Comparison of ENCODE assay signal across 8 mouse cellular contexts in genomic region chr11:62076345-62077156, GRCm38 (mm10).
A peak's percentile ranks its signal among the peaks of the same experiment; 100 is the strongest.
DNase-seq lines count a peak whose midpoint lies in the region; ATAC-seq and TF ChIP-seq lines count a peak whose summit lies in the region.

No protein-coding gene starts in this region.

- peak; percentile 100 for DNase-seq in 3T3-L1 (ENCODE audit: low read depth, low spot score)
- peak; percentile 92 to 98 for DNase-seq in heart, adult 2 months
- peak; percentile 99 to 100 for DNase-seq in kidney, adult 8-10 months
- peak; percentile 80 to 83 for DNase-seq in spleen, adult 18-20 months

- 5% methylated on average over 42 of the region's 42 CpGs for WGBS in embryonic facial prominence, embryonic 15.5 days
- WGBS in heart, adult 2 months: 4% methylated on average over 34 of the region's 42 CpGs
- 6% methylated on average over 35 of the region's 42 CpGs for WGBS in limb, embryonic 12.5 days
- whole genome bisulfite sequencing in midbrain, embryonic 15.5 days: 5% methylated on average over 42 of the region's 42 CpGs

- H3K4me2 ChIP-seq in embryonic facial prominence, embryonic 15.5 days (replicated peaks): peak overlapping the region; percentile 95
- peak overlapping the region; percentile 73 for H3K4me2 ChIP-seq in limb, embryonic 12.5 days
- peak overlapping the region; percentile 88 for H3K4me2 ChIP-seq in midbrain, embryonic 15.5 days

- H3K9ac ChIP-seq in embryonic facial prominence, embryonic 15.5 days: peak overlapping the region; percentile 72
- peak overlapping the region; percentile 73 for H3K9ac ChIP-seq in heart, adult 2 months (ENCODE audit: low read depth, low read length)
- peak overlapping the region; percentile 89 for H3K9ac ChIP-seq in limb, embryonic 12.5 days (replicated peaks)
- H3K9ac ChIP-seq in midbrain, embryonic 15.5 days: peak overlapping the region; percentile 61

- H3K79me2 ChIP-seq in heart, adult 2 months (replicated peaks; ENCODE audit: control insufficient read depth, insufficient read depth, low read length): no peaks in the 10 kb centered on the region

- peak overlapping the region; percentile 70 for H3K4me3 ChIP-seq in bone marrow macrophage, adult 2 months (ENCODE audit: insufficient read depth, low read length)
- peak overlapping the region; percentile 83 for H3K4me3 ChIP-seq in embryonic facial prominence, embryonic 15.5 days (replicated peaks)
- peak overlapping the region; percentile 74 for H3K4me3 ChIP-seq in heart, adult 2 months
- H3K4me3 ChIP-seq in limb, embryonic 12.5 days (replicated peaks): peak overlapping the region; percentile 73
- peak overlapping the region; percentile 79 for H3K4me3 ChIP-seq in midbrain, embryonic 15.5 days

- 0 out of 2 replicates have a peak, but pooled peaks have one; percentile 43 for TF ChIP-seq EP300 in heart, adult 2 months (IDR thresholded peaks at IDR 0.05; ENCODE audit: insufficient read depth, low read depth, low read length)

- H3K9me3 ChIP-seq in embryonic facial prominence, embryonic 15.5 days (replicated peaks): no peaks in the 10 kb centered on the region
- H3K9me3 ChIP-seq in limb, embryonic 12.5 days: no peaks in the 10 kb centered on the region
- no peaks in the 10 kb centered on the region for H3K9me3 ChIP-seq in midbrain, embryonic 15.5 days

- ATAC-seq in embryonic facial prominence, embryonic 15.5 days (ENCODE audit: insufficient number of reproducible peaks, low FRiP score, low TSS enrichment, low read depth): peak; percentile 97
- peak; percentile 98 for ATAC-seq in limb, embryonic 12.5 days (ENCODE audit: insufficient number of reproducible peaks, insufficient read depth, low FRiP score, low TSS enrichment, low read depth)
- ATAC-seq in midbrain, embryonic 15.5 days (replicated peaks): peak; percentile 99

- H3K4me1 ChIP-seq in bone marrow macrophage, adult 2 months (ENCODE audit: control insufficient read depth, insufficient read depth, low read length): peaks cover 49% of the 10 kb centered on the region
- H3K4me1 ChIP-seq in embryonic facial prominence, embryonic 15.5 days: no peaks in the 10 kb centered on the region; the same call in 1 of the 2 replicates
- no peaks in the 10 kb centered on the region for H3K4me1 ChIP-seq in heart, adult 2 months (ENCODE audit: control insufficient read depth, insufficient read depth, low read length)
- peaks cover 13% of the 10 kb centered on the region; the same call in 1 of the 2 replicates for H3K4me1 ChIP-seq in limb, embryonic 12.5 days (replicated peaks)
- H3K4me1 ChIP-seq in midbrain, embryonic 15.5 days: peaks cover 6% of the 10 kb centered on the region

- TF ChIP-seq POLR2A in bone marrow macrophage, adult 2 months (IDR thresholded peaks at IDR 0.05; ENCODE audit: borderline replicate concordance, low read depth, low read length): no peak
- no peak for TF ChIP-seq POLR2A in heart, adult 2 months (IDR thresholded peaks at IDR 0.05; ENCODE audit: insufficient read depth, low read depth, low read length)

- no peaks in the 10 kb centered on the region for H3K27me3 ChIP-seq in embryonic facial prominence, embryonic 15.5 days
- no peaks in the 10 kb centered on the region for H3K27me3 ChIP-seq in heart, adult 2 months (ENCODE audit: control insufficient read depth, insufficient read depth, low read length)
- no peaks in the 10 kb centered on the region for H3K27me3 ChIP-seq in limb, embryonic 12.5 days
- no peaks in the 10 kb centered on the region for H3K27me3 ChIP-seq in midbrain, embryonic 15.5 days (replicated peaks)

- no peak for TF ChIP-seq CTCF in bone marrow macrophage, adult 2 months (IDR thresholded peaks at IDR 0.05; ENCODE audit: low read depth, low read length)
- 0 out of 2 replicates have a peak, but pooled peaks have one; percentile 4 for TF ChIP-seq CTCF in heart, adult 2 months (IDR thresholded peaks at IDR 0.05)

- H3K36me3 ChIP-seq in embryonic facial prominence, embryonic 15.5 days: no peaks in the 10 kb centered on the region
- no peaks in the 10 kb centered on the region for H3K36me3 ChIP-seq in heart, adult 2 months (ENCODE audit: control insufficient read depth, insufficient read depth, low read length)
- no peaks in the 10 kb centered on the region for H3K36me3 ChIP-seq in limb, embryonic 12.5 days
- no peaks in the 10 kb centered on the region for H3K36me3 ChIP-seq in midbrain, embryonic 15.5 days (replicated peaks)

- intact Hi-C loops in heart, adult 2 months (cut with DNase I): no loop called here

- H3K27ac ChIP-seq in bone marrow macrophage, adult 2 months (ENCODE audit: insufficient read depth, low read depth, low read length): peak overlapping the region; percentile 47
- H3K27ac ChIP-seq in embryonic facial prominence, embryonic 15.5 days (replicated peaks): peak overlapping the region; percentile 85
- peak overlapping the region; percentile 61 for H3K27ac ChIP-seq in heart, adult 2 months
- peak overlapping the region; percentile 98 for H3K27ac ChIP-seq in limb, embryonic 12.5 days
- peak overlapping the region; percentile 85 for H3K27ac ChIP-seq in midbrain, embryonic 15.5 days

Comparison
In these comparisons a context has a peak if more than half of its experiments do, and no peak if none do; other contexts are left out.
1. Peak in every context shown above with its lines: DNase-seq, ATAC-seq, H3K4me3 ChIP-seq and H3K27ac ChIP-seq.
2. H3K27ac ChIP-seq: peak in every context shown above with its lines; median percentile 98 in limb, embryonic 12.5 days; 85 in embryonic facial prominence, embryonic 15.5 days; 85 in midbrain, embryonic 15.5 days; 61 in heart, adult 2 months; 47 in bone marrow macrophage, adult 2 months.